Mouse (Mus musculus): ENCODE data around the gene C130074G19Rik.

Gene C130074G19Rik

DNA sequence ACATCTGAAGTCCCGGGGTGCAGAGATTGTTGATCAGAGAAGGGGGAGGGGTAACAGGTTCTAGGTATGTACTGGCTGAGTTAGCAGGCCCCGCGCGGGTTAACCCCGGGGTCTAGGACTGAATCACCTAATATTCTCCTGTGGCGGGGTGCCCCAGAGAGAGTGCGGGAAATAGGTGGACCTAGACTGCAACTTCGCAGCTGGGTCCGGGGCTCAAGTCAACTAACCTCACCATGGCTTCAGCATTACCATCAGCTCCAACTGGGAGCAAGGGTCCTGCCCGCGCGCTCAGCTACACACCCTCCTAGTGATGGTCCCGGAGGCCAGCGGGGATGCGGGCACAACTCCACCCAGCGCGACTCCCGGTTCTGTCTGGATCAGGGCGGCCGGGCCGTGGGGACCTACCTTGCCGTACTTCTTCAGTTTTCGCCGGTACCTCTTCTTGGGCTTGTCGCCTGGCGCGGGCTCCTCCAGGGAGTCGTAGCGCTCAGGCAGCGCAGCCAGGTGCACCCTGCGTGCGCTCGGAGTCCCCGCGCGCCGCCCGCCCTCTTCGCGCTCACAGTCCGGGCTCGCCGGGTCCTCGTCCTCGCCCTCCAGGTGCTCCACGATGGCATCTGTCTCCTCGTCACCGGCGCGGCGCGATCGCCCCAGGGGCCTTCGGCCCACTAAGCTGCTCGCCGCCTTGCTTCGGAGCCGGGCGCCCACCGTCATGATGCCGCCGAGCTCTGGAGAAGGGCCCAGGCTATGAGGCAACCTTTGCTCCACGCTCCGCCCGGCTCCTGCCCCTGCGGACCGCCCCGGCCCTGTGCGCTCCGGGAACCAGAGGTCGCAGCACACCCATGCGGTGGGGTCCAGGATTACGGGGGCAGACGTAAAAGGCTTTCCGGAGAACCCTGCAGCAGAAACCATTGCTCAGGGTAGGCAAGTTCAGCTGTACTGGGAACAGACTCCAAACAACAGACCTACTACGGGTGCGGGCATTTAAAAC is at the start of gene C130074G19Rik:
C130074G19Rik (minus strand) TSS at position 938 of the 988 bp plus-strand sequence.
- no peak for DNase-seq (ENCODE audit: low read depth, low spot score)

DNA sequence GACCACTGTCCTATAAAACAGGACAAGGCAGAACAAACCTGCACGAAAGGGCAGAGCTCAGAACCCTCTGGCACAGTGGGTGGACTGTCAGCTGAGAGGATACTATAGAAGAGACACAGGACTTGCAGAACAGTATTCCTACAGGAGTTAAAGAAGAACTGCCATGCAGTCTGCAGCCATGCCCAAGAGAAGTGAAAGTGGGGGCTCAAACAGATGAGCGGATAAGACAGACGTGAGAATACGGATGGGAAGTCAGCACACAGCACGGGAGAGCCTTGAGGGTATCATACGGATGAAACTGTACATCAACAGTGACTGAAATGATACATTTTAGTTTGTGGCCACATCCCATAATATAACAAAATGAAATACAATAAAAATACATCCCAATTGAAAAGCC is 48.1 kb upstream of the C130074G19Rik start:
- DNase-seq (ENCODE audit: low read depth, low spot score): no peak

DNA sequence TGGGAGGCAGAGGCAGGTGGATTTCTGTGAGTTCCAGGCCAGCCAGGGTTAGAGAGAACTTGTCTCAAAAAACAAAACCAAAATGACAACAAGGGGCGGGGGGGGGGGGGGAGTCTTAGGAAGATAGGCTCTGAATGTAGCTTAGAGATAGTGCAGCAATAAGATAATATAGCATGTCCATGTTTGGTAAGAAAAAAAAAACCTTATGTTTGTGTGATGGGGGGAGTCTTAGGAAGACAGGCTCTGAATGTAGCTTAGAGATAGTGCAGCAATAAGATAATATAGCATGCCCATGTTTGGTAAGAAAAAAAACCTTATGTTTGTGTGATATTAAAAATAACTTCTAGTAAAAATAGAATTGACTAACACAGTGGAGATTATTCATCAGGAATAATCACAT is 45.4 kb upstream of the C130074G19Rik start:
- DNase-seq (ENCODE audit: low read depth, low spot score): no peak

DNA sequence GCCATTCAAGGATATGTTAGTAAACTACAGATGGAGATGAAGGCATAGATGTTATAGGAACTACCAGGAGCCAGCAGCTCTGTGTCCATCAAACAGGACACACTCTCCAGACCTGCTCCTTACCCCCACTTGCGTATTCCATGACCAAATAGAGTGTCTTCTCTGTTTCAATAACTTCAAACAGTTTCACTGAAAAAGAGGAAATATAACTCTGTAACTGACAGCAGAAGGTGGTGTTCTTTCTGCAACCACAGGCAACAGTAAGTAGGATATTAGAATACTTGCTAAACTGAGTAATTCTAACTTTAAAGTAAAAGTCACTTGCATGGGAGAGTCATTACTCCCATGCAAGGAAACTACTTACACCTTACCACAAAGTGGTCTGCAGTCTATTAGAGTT is 44.9 kb upstream of the C130074G19Rik start:
- no peak for DNase-seq (ENCODE audit: low read depth, low spot score)

DNA sequence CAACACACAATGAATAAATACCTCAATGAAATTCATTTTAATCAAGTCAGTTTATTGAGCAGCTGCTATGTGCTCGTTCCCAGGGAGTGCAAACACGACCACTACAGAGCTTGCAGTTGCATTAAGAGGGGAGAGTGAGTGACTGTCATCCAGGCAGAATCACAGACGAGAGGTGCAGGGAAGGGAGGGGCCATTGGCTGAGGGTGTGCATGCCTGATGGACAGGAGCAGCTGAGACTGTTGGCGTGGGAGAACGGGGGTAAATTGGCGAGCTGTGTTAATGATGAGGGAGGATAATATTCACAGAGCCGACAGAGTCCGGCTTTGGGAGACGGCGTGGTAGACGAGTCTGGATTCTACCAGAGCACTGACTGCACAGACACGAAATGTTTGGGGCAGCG is 39.8 kb upstream of the C130074G19Rik start:
- DNase-seq (ENCODE audit: low read depth, low spot score): no peak

- DNase-seq (ENCODE audit: low read depth, low spot score): peak; percentile 55
These were observed 37.0 kb upstream of the C130074G19Rik start for GRCm38 (mm10) chr1:184920057-184920456.

DNA sequence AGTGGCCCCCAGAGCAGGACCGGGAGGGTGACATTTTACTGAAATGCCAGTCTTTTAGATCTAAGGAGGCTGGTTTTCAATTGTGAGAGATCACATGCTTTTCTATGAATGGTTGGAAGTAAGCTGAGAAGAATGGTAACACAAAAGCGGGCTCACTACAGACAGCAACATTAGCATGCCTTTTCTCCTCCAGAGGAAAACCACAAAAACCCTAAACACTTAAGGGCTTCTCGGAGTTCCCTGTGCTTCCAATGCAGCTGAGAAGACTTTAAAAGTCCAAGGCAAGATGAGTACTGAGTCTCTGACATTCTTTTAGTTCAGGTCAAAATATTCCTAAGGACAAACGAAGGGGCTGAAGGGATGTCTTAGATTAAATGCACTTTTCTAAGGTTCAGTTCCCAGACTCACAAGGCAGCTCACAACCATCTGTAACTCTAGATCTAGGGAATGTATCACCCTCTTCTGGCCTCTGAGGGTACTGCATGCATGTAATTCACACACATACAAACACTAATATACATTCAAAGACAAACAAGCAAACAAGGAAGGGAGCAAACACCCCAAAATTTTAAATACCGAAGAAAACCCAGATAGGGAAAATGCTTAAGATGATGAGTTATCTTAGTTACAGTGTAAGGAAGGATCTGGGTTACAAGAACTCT is 35.3 kb upstream of the C130074G19Rik start:
- DNase-seq (ENCODE audit: low read depth, low spot score): no peak

GRCm38 (mm10) chr1:184912336-184912735 is 29.3 kb upstream of the C130074G19Rik start:
- no peak for DNase-seq (ENCODE audit: low read depth, low spot score)

GRCm38 (mm10) chr1:184911861-184912260 is 28.8 kb upstream of the C130074G19Rik start:
- no peak for DNase-seq (ENCODE audit: low read depth, low spot score)

GRCm38 (mm10) chr1:184908558-184908957 is 25.5 kb upstream of the C130074G19Rik start:
- no peak for DNase-seq (ENCODE audit: low read depth, low spot score)

DNA sequence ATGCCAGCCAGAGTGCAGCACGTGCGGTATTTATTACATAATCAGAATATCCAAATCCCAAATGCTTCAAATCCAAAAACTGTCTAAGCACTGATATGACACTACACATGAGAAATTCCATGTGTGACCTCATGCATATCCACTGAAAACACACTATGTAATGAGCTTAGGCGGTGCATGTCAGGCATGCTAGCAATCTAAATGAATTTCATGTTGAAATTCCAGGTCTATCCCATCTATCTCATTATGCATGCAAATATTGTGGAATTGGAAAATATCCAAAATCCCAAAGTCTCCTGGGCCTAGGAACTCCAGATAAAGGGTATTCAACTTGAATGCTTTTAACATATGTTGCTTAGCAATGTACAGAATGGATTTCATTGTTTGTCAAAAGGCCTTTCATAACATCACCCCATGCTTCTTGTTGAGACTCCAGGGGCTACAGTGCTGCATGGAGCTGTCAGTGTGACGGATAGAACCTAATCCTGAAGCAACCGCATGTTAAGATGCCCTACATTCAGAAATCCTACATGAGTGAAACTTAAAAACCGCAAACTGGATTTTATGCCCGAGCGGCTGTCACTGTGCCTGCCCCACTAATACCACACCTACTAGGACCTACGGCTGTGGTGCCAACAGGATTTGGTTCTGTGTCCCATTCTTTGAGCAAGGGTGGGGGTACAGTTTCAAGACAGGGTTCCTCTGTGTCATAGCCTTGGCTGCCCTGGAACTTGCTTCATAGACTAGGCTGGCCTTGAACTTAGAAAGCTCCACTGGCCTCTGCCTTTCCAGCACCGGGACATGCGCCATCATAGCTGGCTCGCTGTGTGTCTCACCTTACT is 23.1 kb upstream of the C130074G19Rik start:
- no peak for DNase-seq (ENCODE audit: low read depth, low spot score)

GRCm38 (mm10) chr1:184905371-184905770 is 22.4 kb upstream of the C130074G19Rik start:
- DNase-seq (ENCODE audit: low read depth, low spot score): no peak

GRCm38 (mm10) chr1:184903697-184904096 is 20.7 kb upstream of the C130074G19Rik start:
- no peak for DNase-seq (ENCODE audit: low read depth, low spot score)

GRCm38 (mm10) chr1:184902886-184903285 is 19.9 kb upstream of the C130074G19Rik start:
- no peak for DNase-seq (ENCODE audit: low read depth, low spot score)

DNA sequence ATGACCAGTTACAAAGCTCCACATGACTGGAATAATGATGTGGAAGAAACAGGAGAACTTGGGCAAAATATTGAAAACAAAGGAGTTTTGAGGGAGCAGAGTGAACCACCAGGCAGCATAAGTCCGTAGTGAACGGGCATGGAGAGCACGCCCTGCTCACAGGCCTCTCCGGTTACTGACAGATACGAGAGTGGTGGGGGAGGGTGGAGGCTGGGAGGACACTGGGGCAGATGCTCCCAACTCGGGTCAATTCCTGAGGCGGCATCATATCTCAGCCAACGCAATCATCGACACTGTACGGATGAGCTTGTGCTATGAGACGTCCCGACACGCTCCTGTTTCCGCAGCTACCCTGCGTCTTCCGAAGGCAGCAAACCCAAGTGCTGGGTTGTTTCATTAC is 14.3 kb upstream of the C130074G19Rik start:
- DNase-seq (ENCODE audit: low read depth, low spot score): no peak

- DNase-seq (ENCODE audit: low read depth, low spot score): no peak
These were observed 9.0 kb upstream of the C130074G19Rik start for GRCm38 (mm10) chr1:184891998-184892397.

DNA sequence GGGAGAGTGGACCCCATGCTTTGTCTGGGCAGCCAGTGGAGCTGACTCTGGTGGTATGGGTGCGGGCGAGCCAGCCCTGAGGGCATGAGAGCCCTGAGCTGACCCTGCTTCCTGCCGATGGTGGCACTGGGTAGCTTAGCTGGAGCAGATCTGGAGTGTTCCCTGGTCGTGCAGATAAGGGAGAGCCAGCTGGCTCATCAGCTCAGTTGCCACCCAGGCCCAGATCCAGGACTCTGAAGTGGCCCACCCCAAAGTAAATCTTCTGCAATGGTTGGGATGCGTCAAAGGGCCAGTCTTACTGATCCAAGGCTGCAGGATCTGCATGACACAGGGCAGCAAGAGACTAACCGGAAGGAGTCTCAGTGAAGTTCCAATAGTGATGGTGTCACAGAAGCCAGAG is 6.4 kb upstream of the C130074G19Rik start:
- DNase-seq (ENCODE audit: low read depth, low spot score): no peak

DNA sequence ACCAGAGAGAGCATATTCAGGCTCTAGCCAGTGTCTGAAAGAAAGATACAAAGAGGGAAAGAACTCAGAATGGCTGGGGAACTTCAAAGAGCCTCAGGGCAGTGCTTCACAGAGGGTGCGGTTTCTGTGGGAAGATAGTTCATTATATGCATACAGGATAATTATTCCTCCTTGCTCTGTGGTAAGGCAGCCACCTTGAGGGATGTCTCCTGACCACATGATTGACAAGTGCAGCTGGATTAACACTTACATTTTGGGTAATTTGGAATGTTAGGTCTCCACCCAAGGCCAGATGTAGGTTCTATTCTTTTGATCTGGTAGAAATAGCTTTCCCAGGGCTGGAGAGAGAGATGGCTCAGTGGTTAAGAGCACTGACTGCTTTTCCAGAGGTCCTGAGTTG is 3.1 kb upstream of the C130074G19Rik start:
- no peak for DNase-seq (ENCODE audit: low read depth, low spot score)

- no peak for DNase-seq (ENCODE audit: low read depth, low spot score)
These were observed 1.2 kb downstream of the C130074G19Rik start for GRCm38 (mm10) chr1:184881861-184882260.

GRCm38 (mm10) chr1:184881211-184881610 is 1.8 kb downstream of the C130074G19Rik start:
- DNase-seq (ENCODE audit: low read depth, low spot score): no peak

- DNase-seq (ENCODE audit: low read depth, low spot score): no peak
These were observed 4.2 kb downstream of the C130074G19Rik start for GRCm38 (mm10) chr1:184878860-184879259.

GRCm38 (mm10) chr1:184877306-184877705 is 5.7 kb downstream of the C130074G19Rik start:
- peak; percentile 85 for DNase-seq (ENCODE audit: low read depth, low spot score)

Data from telencephalon, adult 2 months (tissue).